Mouse (Mus musculus) erythroblast, embryonic 14.5 days (primary cell): ENCODE results near the gene Pts. TPM values are rescaled to one million over a fixed set of nuclear protein-coding genes. Genes with fewer than 3 reads are reported as not detected.

ENCODE experiments used
- H3K27me3 ChIP-seq: 2 replicates; pipeline ENCODE4 v1.6.1; 2012; ENCODE audit warnings: inconsistent platforms; ENCODE audit not compliant: control insufficient read depth
- H3K36me3 ChIP-seq: 2 replicates; pipeline ENCODE4 v1.6.1; 2012; ENCODE audit warnings: mild to moderate bottlenecking, inconsistent platforms; ENCODE audit not compliant: control insufficient read depth
- H3K4me1 ChIP-seq: 2 replicates; pipeline ENCODE4 v1.6.1; 2012; ENCODE audit warnings: inconsistent platforms; ENCODE audit not compliant: control insufficient read depth
- H3K4me3 ChIP-seq: replicated peaks from 2 replicates; pipeline ENCODE3; 2012; ENCODE audit warnings: moderate library complexity, mild to moderate bottlenecking, inconsistent platforms
- H3K9me3 ChIP-seq: 2 replicates; pipeline ENCODE4 v1.6.1; 2012; ENCODE audit warnings: low read length, inconsistent platforms, mixed read lengths; ENCODE audit not compliant: control insufficient read depth
- GATA1 ChIP-seq: IDR thresholded peaks from 2 replicates; pipeline ENCODE4 v1.6.1; 2012; ENCODE audit warnings: low read length, inconsistent platforms, mixed read lengths
- TAL1 ChIP-seq: IDR thresholded peaks from 3 replicates; pipeline ENCODE4 v1.6.1; 2012; ENCODE audit warnings: low read length, inconsistent platforms, mixed read lengths
- polyA plus RNA-seq: library from polyadenylated mRNA; stranded (reverse); fragments of >175 nt; gene quantifications from 2 replicates; pipeline ENCODE4 v1.2.3, GENCODE M21; 2012

The Pts gene
- polyA plus RNA-seq, 1 experiment, result 0.35 TPM

DNA sequence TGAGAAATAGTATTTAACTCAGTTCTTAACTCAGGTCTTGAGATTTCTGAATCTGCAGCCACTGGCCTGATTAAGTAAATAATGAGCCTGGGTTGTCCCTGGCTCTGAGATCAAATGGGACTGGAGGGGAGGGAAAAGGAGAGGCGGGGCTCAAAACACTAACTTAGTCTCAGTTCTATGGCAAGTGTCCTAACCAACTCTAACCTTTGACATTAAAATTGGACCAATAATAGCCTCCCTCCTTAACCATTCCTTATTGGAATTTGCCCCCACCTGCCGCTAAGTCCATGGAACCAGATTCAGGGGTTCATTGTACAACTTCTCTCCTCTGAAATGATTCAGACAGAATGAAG is 26.5 kb upstream of the Pts start, which contains the start of gene Bco2:
TSS of gene Bco2 (minus strand) at position 88 of the 353 bp plus-strand sequence.
- no peaks in the 10 kb centered on the region; the same call in 1 of the 2 replicates for H3K27me3 ChIP-seq
- TF ChIP-seq GATA1 (no peak), TAL1 (no peak)
- H3K4me3 ChIP-seq, result no peak within 1 kb of the TSS
- H3K9me3 ChIP-seq, result no peaks in the 10 kb centered on the region
- H3K4me1 ChIP-seq, result no peaks in the 10 kb centered on the region
- no peaks in the 10 kb centered on the region for H3K36me3 ChIP-seq

GRCm38 (mm10) chr9:50554241-50555093 is 25.9 kb upstream of the Pts start, which contains the start of gene Il18:
Il18 (plus strand) TSS chr9:50554827.
- Histone ChIP-seq H3K27me3 (no peaks in the 10 kb centered on the region; the same call in 1 of the 2 replicates), H3K9me3 (no peaks in the 10 kb centered on the region), H3K4me1 (no peaks in the 10 kb centered on the region), H3K36me3 (no peaks in the 10 kb centered on the region), H3K4me3 (no peak within 1 kb of the TSS)
- no peak for TF ChIP-seq GATA1
- TF ChIP-seq TAL1, result no peak

GRCm38 (mm10) chr9:50553547-50553946 is 25.0 kb upstream of the Pts start:
- Histone ChIP-seq H3K27me3 (no peaks in the 10 kb centered on the region; the same call in 1 of the 2 replicates), H3K4me1 (no peaks in the 10 kb centered on the region), H3K9me3 (no peaks in the 10 kb centered on the region), H3K4me3 (no peak overlapping the region), H3K36me3 (no peaks in the 10 kb centered on the region)
- no peak for TF ChIP-seq GATA1
- TF ChIP-seq TAL1, result no peak

- Histone ChIP-seq H3K36me3 (no peaks in the 10 kb centered on the region), H3K4me1 (no peaks in the 10 kb centered on the region), H3K9me3 (no peaks in the 10 kb centered on the region), H3K4me3 (no peak overlapping the region), H3K27me3 (no peaks in the 10 kb centered on the region; the same call in 1 of the 2 replicates)
- TF ChIP-seq GATA1, result no peak
- no peak for TF ChIP-seq TAL1
These were observed 23.7 kb upstream of the Pts start for GRCm38 (mm10) chr9:50552206-50552605.

DNA sequence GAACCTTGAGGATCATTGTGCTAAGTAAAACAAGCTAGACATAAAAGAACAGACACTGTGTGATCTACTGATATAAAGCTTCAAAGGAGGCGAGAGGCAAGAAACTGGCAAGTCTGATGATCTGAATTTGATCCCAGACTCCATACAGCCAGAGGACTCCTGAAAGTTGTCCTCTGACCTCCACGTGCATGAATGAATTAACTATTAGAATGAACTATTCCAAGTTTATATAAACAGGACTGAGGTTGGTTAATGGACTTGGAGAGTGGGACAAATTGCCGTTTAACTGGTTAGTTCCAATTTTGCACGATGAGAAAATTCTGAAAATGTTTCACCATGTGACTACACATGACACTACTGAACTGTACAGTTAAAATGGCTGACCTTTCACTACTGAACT is 20.4 kb upstream of the Pts start:
- TF ChIP-seq GATA1 (no peak), TAL1 (no peak)
- Histone ChIP-seq H3K36me3 (no peaks in the 10 kb centered on the region), H3K4me3 (no peak overlapping the region), H3K9me3 (no peaks in the 10 kb centered on the region), H3K4me1 (no peaks in the 10 kb centered on the region), H3K27me3 (no peaks in the 10 kb centered on the region)

GRCm38 (mm10) chr9:50547859-50548478 is 19.4 kb upstream of the Pts start:
- no peak overlapping the region for H3K4me3 ChIP-seq
- no peaks in the 10 kb centered on the region for H3K27me3 ChIP-seq
- no peaks in the 10 kb centered on the region for H3K4me1 ChIP-seq
- TF ChIP-seq GATA1, result no peak
- no peak for TF ChIP-seq TAL1
- H3K9me3 ChIP-seq, result no peaks in the 10 kb centered on the region
- H3K36me3 ChIP-seq, result no peaks in the 10 kb centered on the region

- TF ChIP-seq TAL1 (no peak), GATA1 (no peak)
- H3K4me1 ChIP-seq, result no peaks in the 10 kb centered on the region; the same call in 1 of the 2 replicates
These were observed 13.9 kb upstream of the Pts start for GRCm38 (mm10) chr9:50542401-50542800.

GRCm38 (mm10) chr9:50540170-50540569 is 11.6 kb upstream of the Pts start:
- TF ChIP-seq GATA1, result no peak
- TF ChIP-seq TAL1, result no peak
- Histone ChIP-seq H3K4me1 (no peaks in the 10 kb centered on the region; the same call in 1 of the 2 replicates), H3K36me3 (no peaks in the 10 kb centered on the region), H3K27me3 (no peaks in the 10 kb centered on the region), H3K4me3 (no peak overlapping the region), H3K9me3 (no peaks in the 10 kb centered on the region)

More at GRCm38 (mm10) chr9:50542401-50542800, 13.9 kb upstream of the Pts start:
- Histone ChIP-seq H3K27me3 (no peaks in the 10 kb centered on the region), H3K9me3 (no peaks in the 10 kb centered on the region), H3K36me3 (no peaks in the 10 kb centered on the region), H3K4me3 (no peak overlapping the region)

DNA sequence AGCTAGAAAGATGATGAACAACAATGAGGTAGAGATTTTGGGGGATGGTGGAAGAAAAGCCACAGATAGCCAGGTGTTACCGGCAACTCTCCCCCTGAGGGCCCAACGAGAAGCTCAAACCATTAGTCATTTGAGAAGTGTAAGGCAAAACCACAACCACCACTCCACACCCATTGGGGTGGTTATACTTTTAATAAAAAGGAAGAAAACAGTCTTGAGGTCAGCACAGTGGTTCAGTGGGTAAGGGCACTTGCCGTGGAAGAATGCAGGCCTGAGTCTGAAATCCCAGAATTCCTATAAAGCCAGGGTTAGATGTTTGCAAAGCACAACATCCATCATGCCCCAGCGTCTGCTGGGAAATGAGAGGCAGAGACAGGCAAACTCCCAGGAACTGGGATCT is 8.8 kb upstream of the Pts start:
- H3K27me3 ChIP-seq, result no peaks in the 10 kb centered on the region
- TF ChIP-seq TAL1, result no peak
- no peak for TF ChIP-seq GATA1
- H3K9me3 ChIP-seq, result no peaks in the 10 kb centered on the region
- H3K4me1 ChIP-seq, result peaks cover 3% of the 10 kb centered on the region
- no peaks in the 10 kb centered on the region for H3K36me3 ChIP-seq
- no peak overlapping the region for H3K4me3 ChIP-seq
